9 mouse cellular contexts compared by ENCODE assay signal in genomic region chr8:84810896-84811295, GRCm38 (mm10). TPM values are rescaled to one million over a fixed set of nuclear protein-coding genes. Genes with fewer than 3 reads are reported as not detected.
DNase-seq lines count a peak whose midpoint lies in the region; ATAC-seq and TF ChIP-seq lines count a peak whose summit lies in the region.
"Had no signal": no experiment of that assay in that cellular context is flagged by ENCODE, and none has a peak within 500 bp of the region (broad histone marks: within the 10 kb centered on the region; RNA-seq: fewer than 3 reads in every experiment).

No protein-coding gene starts in this region.

- peak overlapping the region; percentile 26; the same call in 1 of the 2 replicates for H3K9ac ChIP-seq in lung, embryonic 15.5 days

- peaks cover 98% of the 10 kb centered on the region for H3K27me3 ChIP-seq in hindbrain, embryonic 10.5 days (ENCODE audit: insufficient read depth, poor library complexity, severe bottlenecking)
- H3K27me3 ChIP-seq in lung, embryonic 15.5 days, result peaks cover 12% of the 10 kb centered on the region; the same call in 1 of the 2 replicates
- no peaks in the 10 kb centered on the region for H3K27me3 ChIP-seq in thymus, adult 2 months (ENCODE audit: control insufficient read depth, insufficient read depth, low read length)

- TF ChIP-seq POLR2A in olfactory bulb, adult 2 months (IDR thresholded peaks at IDR 0.05; ENCODE audit: insufficient read depth, low read depth, low read length), result no peak
- no peak for TF ChIP-seq POLR2A in thymus, adult 2 months (IDR thresholded peaks at IDR 0.05; ENCODE audit: control insufficient read depth, extremely low read depth, insufficient read depth, low read length, poor library complexity)

- H3K9me3 ChIP-seq in hindbrain, embryonic 10.5 days, result peaks cover 4% of the 10 kb centered on the region; the same call in 1 of the 2 replicates
- H3K9me3 ChIP-seq in lung, embryonic 15.5 days, result no peaks in the 10 kb centered on the region

- peaks cover 50% of the 10 kb centered on the region for H3K4me1 ChIP-seq in hindbrain, embryonic 10.5 days (replicated peaks)
- H3K4me1 ChIP-seq in lung, embryonic 15.5 days, result peaks cover 22% of the 10 kb centered on the region
- H3K4me1 ChIP-seq in olfactory bulb, adult 2 months (ENCODE audit: control insufficient read depth, insufficient read depth, low read length), result peaks cover 17% of the 10 kb centered on the region
- peaks cover 2% of the 10 kb centered on the region; the same call in 1 of the 2 replicates for H3K4me1 ChIP-seq in thymus, adult 2 months (replicated peaks; ENCODE audit: control insufficient read depth, insufficient read depth, low read length)

- H3K4me3 ChIP-seq in hindbrain, embryonic 10.5 days, result peak overlapping the region; percentile 46
- peak overlapping the region; percentile 37 for H3K4me3 ChIP-seq in lung, embryonic 15.5 days
- peak overlapping the region; percentile 28 for H3K4me3 ChIP-seq in olfactory bulb, adult 2 months (ENCODE audit: insufficient read depth, low read depth, low read length)
- H3K4me3 ChIP-seq in thymus, adult 2 months (ENCODE audit: control insufficient read depth, insufficient read depth, low read length), result no peak overlapping the region

- 1% methylated on average over 32 of the region's 32 CpGs for WGBS in hindbrain, embryonic 10.5 days
- under 1% methylated on average over 32 of the region's 32 CpGs for WGBS in lung, embryonic 15.5 days
- whole genome bisulfite sequencing in olfactory bulb, adult 2 months, result under 1% methylated on average over 32 of the region's 32 CpGs
- 2% methylated on average over 32 of the region's 32 CpGs for WGBS in thymus, adult 2 months

- ATAC-seq in lung, embryonic 15.5 days (ENCODE audit: borderline replicate concordance, extremely low read depth, low FRiP score, low TSS enrichment), result peak; percentile 85

- no peaks in the 10 kb centered on the region for H3K36me3 ChIP-seq in hindbrain, embryonic 10.5 days
- H3K36me3 ChIP-seq in lung, embryonic 15.5 days, result no peaks in the 10 kb centered on the region
- H3K36me3 ChIP-seq in thymus, adult 2 months (ENCODE audit: control insufficient read depth, insufficient read depth, low read length), result no peaks in the 10 kb centered on the region

- H3K4me2 ChIP-seq in lung, embryonic 15.5 days, result peak overlapping the region; percentile 72

- DNase-seq in Muller cell, postnatal 12 days (ENCODE audit: inconsistent ontology term), result peak; percentile 97
- peak; percentile 94 for DNase-seq in cerebellum, adult 9-11 months
- DNase-seq in frontal cortex, adult 2 months (ENCODE audit: extremely low spot score in 1 of 2, low spot score in 1 of 2), result peak; percentile 90 to 99
- DNase-seq in hindbrain, embryonic 10.5 days (ENCODE audit: low spot score), result peak; percentile 94
- peak; percentile 96 for DNase-seq in layer of hippocampus, adult 9-11 months
- peak; percentile 81 for DNase-seq in thymus, adult 2 months

- H3K27ac ChIP-seq in hindbrain, embryonic 10.5 days, result peak overlapping the region; percentile 81
- H3K27ac ChIP-seq in lung, embryonic 15.5 days, result no peak overlapping the region
- no peak overlapping the region for H3K27ac ChIP-seq in olfactory bulb, adult 2 months (ENCODE audit: insufficient read depth, low read depth, low read length)
- H3K27ac ChIP-seq in thymus, adult 2 months (ENCODE audit: control insufficient read depth, insufficient read depth, low read length), result no peak overlapping the region
- H3K27ac ChIP-seq: macrophage had no signal

- TF ChIP-seq CTCF in olfactory bulb, adult 2 months (IDR thresholded peaks at IDR 0.05; ENCODE audit: insufficient read depth, low read depth, low read length), result peak; percentile 75
- TF ChIP-seq CTCF in thymus, adult 2 months (IDR thresholded peaks at IDR 0.05; ENCODE audit: borderline replicate concordance, control insufficient read depth, extremely low read depth, insufficient read depth, low read length, poor library complexity), result peak; percentile 82

RNA-seq across cellular contexts. Expression of gene Nfix, which starts 10.8 kb away (rescaled TPM):
- polyA plus RNA-seq in frontal cortex, adult 2 months (2012; rRNA removed), result 51.3 and 61.3 TPM in 2 replicates
- 0.07 and 0.29 TPM in 2 replicates for polyA plus RNA-seq in hindbrain, embryonic 10.5 days (2016; fragmentation: Nextera tagmentation; extraction: Ambion mirVana)
- 39.2 and 42.7 TPM in 2 replicates for polyA plus RNA-seq in lung, embryonic 15.5 days (2015; fragmentation: Nextera tagmentation; extraction: Ambion mirVana)
- not detected in 2 replicates for polyA plus RNA-seq in olfactory bulb, adult 2 months (2012; ENCODE audit: insufficient read depth, insufficient read length, low replicate concordance, missing spikeins)
- polyA plus RNA-seq in thymus, adult 2 months (2012; rRNA removed), result 17.7 and 18.2 TPM in 2 replicates

RNA-seq across cellular contexts. Expression of gene Dand5, which starts 11.7 kb away (rescaled TPM):
- polyA plus RNA-seq in frontal cortex, adult 2 months (2012; rRNA removed), result 14.6 and 15.5 TPM in 2 replicates
- 3.8 and 5.5 TPM in 2 replicates for polyA plus RNA-seq in hindbrain, embryonic 10.5 days (2016; fragmentation: Nextera tagmentation; extraction: Ambion mirVana)
- 6.0 and 6.3 TPM in 2 replicates for polyA plus RNA-seq in lung, embryonic 15.5 days (2015; fragmentation: Nextera tagmentation; extraction: Ambion mirVana)
- not detected in 2 replicates for polyA plus RNA-seq in olfactory bulb, adult 2 months (2012; ENCODE audit: insufficient read depth, insufficient read length, low replicate concordance, missing spikeins)
- 2.2 TPM in 2 replicates for polyA plus RNA-seq in thymus, adult 2 months (2012; rRNA removed)

RNA-seq across cellular contexts. Expression of gene Gadd45gip1, which starts 20.4 kb away (rescaled TPM):
- polyA plus RNA-seq in frontal cortex, adult 2 months (2012; rRNA removed), result 28.0 and 30.9 TPM in 2 replicates
- 43.7 and 45.8 TPM in 2 replicates for polyA plus RNA-seq in hindbrain, embryonic 10.5 days (2016; fragmentation: Nextera tagmentation; extraction: Ambion mirVana)
- polyA plus RNA-seq in lung, embryonic 15.5 days (2015; fragmentation: Nextera tagmentation; extraction: Ambion mirVana), result 43.4 and 47.0 TPM in 2 replicates
- polyA plus RNA-seq in olfactory bulb, adult 2 months (2012; ENCODE audit: insufficient read depth, insufficient read length, low replicate concordance, missing spikeins), result not detected in 2 replicates
- polyA plus RNA-seq in thymus, adult 2 months (2012; rRNA removed), result 52.9 and 60.6 TPM in 2 replicates

RNA-seq across cellular contexts. Expression of gene Rad23a, which starts 29.6 kb away (rescaled TPM):
- 75.2 and 80.5 TPM in 2 replicates for polyA plus RNA-seq in frontal cortex, adult 2 months (2012; rRNA removed)
- polyA plus RNA-seq in hindbrain, embryonic 10.5 days (2016; fragmentation: Nextera tagmentation; extraction: Ambion mirVana), result 115 TPM in 2 replicates
- polyA plus RNA-seq in lung, embryonic 15.5 days (2015; fragmentation: Nextera tagmentation; extraction: Ambion mirVana), result 112 and 127 TPM in 2 replicates
- not detected in 2 replicates for polyA plus RNA-seq in olfactory bulb, adult 2 months (2012; ENCODE audit: insufficient read depth, insufficient read length, low replicate concordance, missing spikeins)
- polyA plus RNA-seq in thymus, adult 2 months (2012; rRNA removed), result 109 and 117 TPM in 2 replicates

RNA-seq across cellular contexts. Expression of gene Calr, which starts 35.8 kb away (rescaled TPM):
- polyA plus RNA-seq in frontal cortex, adult 2 months (2012; rRNA removed), result 561 and 590 TPM in 2 replicates
- polyA plus RNA-seq in hindbrain, embryonic 10.5 days (2016; fragmentation: Nextera tagmentation; extraction: Ambion mirVana), result 783 and 812 TPM in 2 replicates
- polyA plus RNA-seq in lung, embryonic 15.5 days (2015; fragmentation: Nextera tagmentation; extraction: Ambion mirVana), result 1,037 and 1,080 TPM in 2 replicates
- 225 TPM in 1 of 2 replicates, not detected in the other for polyA plus RNA-seq in olfactory bulb, adult 2 months (2012; ENCODE audit: insufficient read depth, insufficient read length, low replicate concordance, missing spikeins)
- polyA plus RNA-seq in thymus, adult 2 months (2012; rRNA removed), result 182 and 186 TPM in 2 replicates

Comparison
In these comparisons a context has a peak if more than half of its experiments do, and no peak if none do; other contexts are left out.
1. RNA of gene Nfix, which starts 10.8 kb away (polyA plus RNA-seq): not detected in olfactory bulb, adult 2 months, 51.3 to 61.3 TPM in frontal cortex, adult 2 months, 39.2 to 42.7 TPM in lung, embryonic 15.5 days and 17.7 to 18.2 TPM in thymus, adult 2 months; 0.07 to 0.29 TPM in hindbrain, embryonic 10.5 days; every median in the first group is over 10 times any median in the second.
2. RNA of gene Gadd45gip1, which starts 20.4 kb away (polyA plus RNA-seq): 52.9 to 60.6 TPM in thymus, adult 2 months, 43.7 to 45.8 TPM in hindbrain, embryonic 10.5 days, 43.4 to 47.0 TPM in lung, embryonic 15.5 days and 28.0 to 30.9 TPM in frontal cortex, adult 2 months; not detected in olfactory bulb, adult 2 months; every median in the first group is over 10 times any median in the second.
3. Peak in every context shown above with its lines, with median percentiles within 50 percentile points of each other: DNase-seq.